Comparison of ENCODE assay signal across 15 mouse cellular contexts in genomic region chr10:19104671-19105203, GRCm38 (mm10).
DNase-seq lines count a peak whose midpoint lies in the region; ATAC-seq and TF ChIP-seq lines count a peak whose summit lies in the region.
"Had no signal": no experiment of that assay in that cellular context is flagged by ENCODE, and none has a peak within 500 bp of the region (broad histone marks: within the 10 kb centered on the region; RNA-seq: fewer than 3 reads in every experiment).

No protein-coding gene starts in this region.

- no peaks in the 10 kb centered on the region; the same call in 1 of the 2 replicates for H3K4me1 ChIP-seq in lung, postnatal 0 days (ENCODE audit: insufficient read depth, low read depth, low read length)
- H3K4me1 ChIP-seq: heart, embryonic 12.5 days; lung, embryonic 15.5 days had no signal

- WGBS in lung, postnatal 0 days = 71% methylated on average over 5 of the region's 5 CpGs

- H3K36me3 ChIP-seq in lung, postnatal 0 days (ENCODE audit: insufficient read depth, low read length) = no peaks in the 10 kb centered on the region
- H3K36me3 ChIP-seq: heart, embryonic 12.5 days; lung, embryonic 15.5 days had no signal

- peak; percentile 81 for ATAC-seq in granulocyte monocyte progenitor cell, adult 5-6 weeks (replicated peaks; ENCODE audit: poor library complexity, severe bottlenecking)
- ATAC-seq in lung, postnatal 0 days = no peak
- ATAC-seq: intestine, embryonic 16.5 days had no signal

- no peak overlapping the region for H3K4me2 ChIP-seq in lung, postnatal 0 days (replicated peaks; ENCODE audit: low read depth, low read length)
- H3K4me2 ChIP-seq: heart, embryonic 12.5 days; lung, embryonic 15.5 days had no signal

- TF ChIP-seq EP300 in lung, postnatal 0 days (IDR thresholded peaks at IDR 0.05) = no peak

- DNase-seq in spleen, postnatal 36 days (ENCODE audit: low spot score in 2 of 2) = peak; percentile 22 to 42
- DNase-seq in spleen, adult 18-20 months = no peak
- DNase-seq in mesoderm, embryonic 11.5 days (ENCODE audit: low read depth, low spot score) = peak; percentile 25
- DNase-seq in thymus, postnatal 4 days = peak; percentile 66
- DNase-seq in lung, postnatal 0 days (ENCODE audit: low spot score) = no peak
- DNase-seq in layer of hippocampus, postnatal 36 days = no peak
- no peak for DNase-seq in gastrocnemius, postnatal 4 days (ENCODE audit: low spot score in 2 of 2)
- DNase-seq: adrenal gland, postnatal 25 days; cerebellum, adult 9-10 months; right cerebral cortex, postnatal 14 days had no signal

- H3K4me3 ChIP-seq in lung, postnatal 0 days (ENCODE audit: low read depth, low read length) = no peak overlapping the region
- H3K4me3 ChIP-seq: heart, embryonic 12.5 days; left cerebral cortex, adult 2 months; lung, embryonic 15.5 days had no signal

- no peaks in the 10 kb centered on the region for H3K27me3 ChIP-seq in lung, postnatal 0 days (replicated peaks; ENCODE audit: insufficient read depth, low read length)
- H3K27me3 ChIP-seq: heart, embryonic 12.5 days; lung, embryonic 15.5 days had no signal

- no peak for TF ChIP-seq CTCF in lung, postnatal 0 days (IDR thresholded peaks at IDR 0.05)

- H3K9me3 ChIP-seq in lung, postnatal 0 days (ENCODE audit: low read length) = no peaks in the 10 kb centered on the region
- H3K9me3 ChIP-seq: lung, embryonic 15.5 days had no signal

- no peak overlapping the region for H3K27ac ChIP-seq in lung, postnatal 0 days (ENCODE audit: low read length)
- H3K27ac ChIP-seq: left cerebral cortex, adult 2 months; lung, embryonic 15.5 days had no signal

- H3K9ac ChIP-seq in lung, postnatal 0 days (replicated peaks; ENCODE audit: low read depth) = no peak overlapping the region
- H3K9ac ChIP-seq: heart, embryonic 12.5 days; lung, embryonic 15.5 days had no signal

Comparison
In these comparisons a context has a peak if more than half of its experiments do, and no peak if none do; other contexts are left out.
1. DNase-seq: peak in spleen, postnatal 36 days (2 of 2), mesoderm, embryonic 11.5 days (single experiment) and thymus, postnatal 4 days (single experiment); none in spleen, adult 18-20 months (0 of 2), lung, postnatal 0 days (single experiment), layer of hippocampus, postnatal 36 days (0 of 2) and gastrocnemius, postnatal 4 days (0 of 2).